Mouse (Mus musculus) layer of hippocampus, adult 8-10 months (tissue): ENCODE measurements around the gene Hoxd9. TPM values are rescaled to one million over a fixed set of nuclear protein-coding genes. Genes with fewer than 3 reads are reported as not detected.

Experiments used
- DNase-seq, 2 experiments: peaks; one replicate each; pipeline ENCODE4 v3.0.0; 2022; ENCODE audit warnings: low spot score in 2 of 2
- total RNA-seq, 4 experiments: library from RNA; stranded (reverse); gene quantifications; 2 replicates each; pipeline ENCODE4 v1.2.4; 2022

The Hoxd9 gene
- total RNA-seq, 4 experiments from 2014 or later: not detected

DNA sequence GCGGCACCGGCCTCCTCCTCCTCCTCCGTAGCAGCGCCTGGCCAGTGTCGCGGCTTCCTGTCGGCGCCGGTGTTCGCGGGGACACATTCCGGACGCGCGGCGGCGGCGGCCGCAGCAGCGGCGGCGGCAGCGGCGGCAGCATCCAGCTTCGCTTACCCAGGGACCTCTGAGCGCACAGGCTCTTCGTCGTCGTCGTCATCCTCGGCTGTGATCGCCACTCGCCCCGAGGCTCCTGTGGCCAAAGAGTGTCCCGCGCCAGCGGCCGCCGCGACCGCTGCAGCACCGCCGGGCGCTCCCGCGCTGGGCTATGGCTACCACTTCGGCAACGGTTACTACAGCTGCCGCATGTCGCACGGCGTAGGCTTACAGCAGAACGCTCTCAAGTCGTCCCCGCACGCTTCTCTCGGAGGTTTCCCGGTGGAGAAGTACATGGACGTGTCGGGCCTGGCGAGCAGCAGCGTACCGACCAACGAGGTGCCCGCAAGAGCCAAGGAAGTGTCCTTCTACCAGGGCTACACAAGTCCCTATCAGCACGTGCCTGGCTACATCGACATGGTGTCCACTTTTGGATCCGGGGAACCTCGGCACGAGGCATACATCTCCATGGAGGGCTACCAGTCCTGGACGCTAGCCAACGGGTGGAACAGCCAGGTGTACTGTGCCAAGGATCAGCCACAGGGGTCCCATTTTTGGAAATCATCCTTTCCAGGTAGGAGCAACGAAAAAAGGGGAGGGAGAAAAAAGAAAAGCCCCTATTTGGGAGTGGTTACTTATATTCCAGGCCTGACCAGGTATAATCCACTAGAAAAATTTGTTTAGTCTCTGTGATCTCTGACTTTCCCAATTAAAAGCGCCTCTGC lies 28.9 kb upstream of the Hoxd9 start:
- DNase-seq: no peak

DNA sequence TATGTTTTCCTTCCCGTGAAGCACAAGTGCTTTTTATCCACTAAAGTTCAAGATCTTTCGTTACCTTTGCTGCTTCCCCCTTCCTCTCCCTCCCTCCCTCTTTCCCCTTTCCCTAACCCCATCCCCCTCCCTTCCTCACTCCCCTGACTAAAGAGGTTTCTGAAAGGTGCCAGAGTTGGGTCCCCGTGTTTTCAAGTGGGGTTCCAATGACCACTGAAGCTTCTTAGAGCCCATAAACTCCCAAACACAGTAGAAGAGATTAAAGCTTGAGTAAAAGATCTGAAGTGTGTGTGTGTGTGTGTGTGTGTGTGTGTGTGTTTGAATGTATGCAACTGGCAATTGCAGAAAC lies 28.3 kb upstream of the Hoxd9 start:
- DNase-seq: no peak

DNA sequence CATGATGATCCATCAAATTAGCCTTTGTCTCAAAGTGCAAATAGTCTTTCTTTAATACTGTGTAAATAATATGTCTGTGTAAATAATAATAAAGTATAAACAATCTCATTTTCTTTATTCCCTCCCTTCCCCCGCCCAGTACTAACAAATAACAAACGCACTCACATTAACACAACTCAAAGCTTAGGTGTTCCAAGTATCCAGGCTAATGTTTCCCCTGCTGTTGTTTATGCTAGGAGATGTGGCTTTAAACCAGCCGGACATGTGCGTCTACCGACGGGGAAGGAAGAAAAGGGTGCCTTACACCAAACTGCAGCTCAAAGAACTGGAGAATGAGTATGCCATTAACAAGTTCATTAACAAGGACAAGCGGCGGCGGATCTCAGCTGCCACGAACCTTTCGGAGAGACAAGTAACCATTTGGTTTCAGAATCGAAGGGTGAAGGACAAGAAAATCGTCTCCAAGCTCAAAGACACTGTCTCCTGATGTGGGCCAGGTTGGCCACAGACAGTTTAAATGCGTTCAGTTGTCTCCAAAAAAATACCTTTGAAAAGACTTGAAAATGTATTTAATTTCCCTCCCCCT lies 27.8 kb upstream of the Hoxd9 start:
- no peak for DNase-seq

DNA sequence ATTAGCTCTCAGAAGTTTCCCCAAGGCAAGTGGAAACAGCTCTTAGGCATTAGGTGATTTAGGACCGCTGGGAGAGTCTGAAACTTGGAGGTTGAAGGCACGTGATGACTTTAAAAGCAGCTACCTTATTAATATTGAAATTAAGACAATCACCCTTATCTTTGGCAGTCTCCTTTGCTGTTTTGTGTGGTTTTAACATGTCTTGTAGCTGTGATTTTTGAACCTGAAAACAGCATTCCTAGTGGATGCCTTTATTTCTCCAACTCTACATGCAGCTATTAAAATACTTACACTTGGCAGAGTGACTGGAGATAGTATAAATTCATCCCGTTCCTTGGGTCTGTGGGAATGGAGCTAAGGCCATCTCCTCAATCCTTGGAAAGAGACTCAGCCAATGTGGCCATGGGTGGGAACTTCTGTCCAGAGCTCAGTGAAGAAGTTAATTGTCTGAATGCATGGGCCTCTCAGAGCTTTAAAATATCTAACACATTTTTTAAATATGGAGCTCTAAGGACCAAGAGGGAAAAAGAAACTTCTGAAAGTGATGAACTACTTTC lies 26.8 kb upstream of the Hoxd9 start:
- DNase-seq: no peak

DNA sequence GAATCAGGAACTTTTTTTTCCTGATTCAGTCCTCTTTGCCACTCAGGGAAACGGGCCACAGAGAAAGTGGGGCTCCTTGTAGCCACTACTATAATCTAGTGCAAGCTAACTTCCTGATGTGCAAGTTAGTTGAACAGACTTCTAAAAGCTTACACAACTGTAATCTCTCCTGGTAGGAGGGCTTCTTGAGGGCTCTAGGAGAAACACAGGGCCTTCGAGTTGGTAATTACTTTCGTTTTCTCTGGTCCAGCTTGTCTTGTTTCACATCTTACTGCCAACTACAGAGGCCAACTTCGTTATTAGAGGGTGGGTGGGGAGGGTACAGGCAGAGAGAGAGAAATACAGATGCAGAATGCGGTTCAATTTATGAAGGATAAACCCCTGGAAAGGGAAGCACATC lies 25.7 kb upstream of the Hoxd9 start:
- no peak for DNase-seq

DNA sequence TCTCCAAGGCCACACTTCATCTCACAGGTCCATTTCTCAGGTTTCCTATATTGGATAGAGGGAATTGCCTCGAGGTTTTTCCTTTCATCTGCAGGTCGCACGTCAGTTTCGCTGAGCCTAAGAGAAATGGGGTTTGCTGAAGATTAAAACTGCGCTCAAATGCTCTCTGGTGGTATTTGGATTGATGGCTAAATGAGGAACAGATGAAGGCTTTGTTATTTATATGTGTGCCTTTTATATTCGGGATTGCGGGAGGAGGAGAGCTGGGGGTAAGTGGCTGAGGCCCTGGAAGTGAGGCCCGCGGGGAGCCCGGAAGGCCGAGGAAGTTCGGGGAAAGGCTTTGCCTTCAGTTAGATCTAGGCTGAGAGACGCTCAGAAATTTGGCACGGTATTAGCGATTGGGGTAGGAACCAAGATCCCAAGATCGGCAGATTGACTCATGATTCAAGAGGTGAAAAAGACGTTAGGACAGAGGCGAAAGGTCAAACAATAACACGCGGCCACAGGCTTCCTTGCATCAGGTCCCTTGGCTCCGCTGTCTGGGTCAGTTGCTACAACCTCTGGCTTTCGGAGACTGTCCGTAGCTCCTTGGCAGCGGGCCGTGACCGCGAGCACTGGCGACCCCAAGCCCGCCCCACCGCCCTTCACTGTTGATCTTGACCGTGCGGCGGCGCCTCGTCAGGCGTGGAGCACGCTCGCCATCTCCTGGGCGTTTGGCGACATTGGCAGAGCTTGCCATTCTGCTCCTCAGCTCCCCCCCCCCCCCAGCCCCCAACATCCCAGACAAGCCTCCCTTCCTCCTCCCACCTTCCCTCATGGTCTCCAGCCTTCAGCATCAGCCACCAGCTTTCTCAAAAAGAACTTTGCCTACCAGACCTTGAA lies 24.8 kb upstream of the Hoxd9 start:
- DNase-seq: no peak

DNA sequence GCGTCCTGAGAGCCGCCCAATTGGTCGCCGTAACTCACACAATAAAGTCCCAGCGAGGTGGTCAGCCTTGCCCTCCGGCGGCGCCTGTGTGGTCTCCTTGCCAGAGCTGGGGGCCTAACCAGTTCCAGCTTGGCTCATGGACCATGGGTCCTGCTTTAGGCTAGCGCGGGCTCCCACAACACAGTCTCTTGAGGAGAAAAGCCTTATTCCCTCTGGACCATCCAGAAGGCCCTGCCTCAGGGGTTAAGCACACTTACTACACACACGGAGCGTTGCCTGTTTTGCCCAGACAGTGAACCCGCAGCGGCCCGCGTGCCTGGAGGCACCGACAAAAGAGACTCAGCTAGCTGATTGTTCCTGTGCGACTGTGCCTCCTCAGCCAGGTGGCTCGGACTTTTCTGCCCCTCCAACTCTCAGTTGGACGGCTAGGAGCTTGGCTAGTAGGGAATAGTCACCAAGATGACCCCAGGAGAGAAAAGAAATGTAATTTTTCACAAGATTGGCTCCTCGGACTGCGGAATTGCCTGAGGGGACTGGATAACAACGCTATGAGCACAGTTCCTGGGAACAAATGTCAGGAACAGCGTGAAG lies 23.6 kb upstream of the Hoxd9 start:
- no peak for DNase-seq

DNA sequence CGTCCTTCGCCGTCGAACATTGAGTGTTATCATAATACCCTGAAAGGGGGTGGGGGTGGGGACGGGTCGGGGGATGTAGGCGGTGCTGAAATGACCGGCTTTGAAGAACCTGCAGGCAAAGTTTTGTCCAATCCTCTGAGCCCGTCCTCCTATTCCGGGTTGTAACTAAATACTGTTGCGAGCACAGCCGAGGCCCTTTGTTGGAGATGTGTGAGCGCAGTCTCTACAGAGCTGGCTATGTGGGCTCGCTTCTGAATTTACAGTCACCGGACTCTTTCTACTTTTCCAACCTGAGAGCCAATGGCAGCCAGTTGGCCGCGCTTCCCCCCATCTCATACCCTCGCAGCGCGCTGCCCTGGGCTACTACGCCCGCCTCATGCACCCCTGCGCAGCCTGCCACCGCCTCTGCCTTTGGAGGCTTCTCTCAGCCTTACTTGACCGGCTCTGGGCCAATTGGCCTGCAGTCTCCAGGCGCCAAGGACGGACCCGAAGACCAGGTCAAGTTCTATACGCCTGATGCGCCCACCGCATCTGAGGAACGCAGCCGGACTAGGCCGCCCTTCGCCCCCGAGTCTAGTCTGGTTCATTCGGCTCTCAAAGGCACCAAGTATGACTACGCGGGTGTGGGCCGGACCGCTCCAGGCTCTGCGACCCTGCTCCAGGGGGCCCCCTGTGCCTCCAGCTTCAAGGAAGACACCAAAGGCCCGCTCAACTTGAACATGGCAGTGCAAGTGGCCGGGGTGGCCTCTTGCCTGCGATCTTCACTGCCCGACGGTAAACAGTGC lies 22.5 kb upstream of the Hoxd9 start, which contains the start of gene Hoxd12:
Gene Hoxd12 (plus strand): TSS at position 133 of the 785 bp plus-strand sequence.
- no peak for DNase-seq

DNA sequence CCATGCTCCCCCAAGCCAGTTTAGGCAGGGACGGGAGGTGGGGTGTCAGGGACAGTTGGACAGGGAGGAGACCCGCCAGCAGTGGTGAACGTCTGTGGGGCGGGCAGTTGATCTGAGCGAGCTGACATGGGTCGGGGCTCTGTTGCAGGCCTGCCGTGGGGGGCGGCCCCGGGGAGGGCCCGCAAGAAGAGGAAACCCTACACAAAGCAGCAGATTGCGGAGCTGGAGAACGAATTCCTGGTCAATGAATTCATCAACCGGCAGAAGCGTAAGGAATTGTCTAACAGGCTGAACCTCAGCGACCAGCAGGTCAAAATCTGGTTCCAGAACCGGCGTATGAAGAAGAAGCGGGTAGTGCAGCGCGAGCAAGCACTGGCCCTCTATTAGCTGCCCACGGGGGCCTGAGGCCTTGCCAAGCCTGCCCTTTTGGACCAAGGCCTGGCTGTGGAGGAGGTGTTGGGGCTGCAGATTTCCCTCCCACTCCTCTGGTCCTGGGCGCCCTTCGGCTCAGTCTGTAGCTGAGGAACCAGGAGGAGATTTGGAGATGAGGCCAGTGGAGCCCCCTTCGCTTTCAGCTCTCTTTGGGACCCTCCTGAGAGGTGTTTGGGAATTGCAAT lies 21.8 kb upstream of the Hoxd9 start:
- DNase-seq: no peak

DNA sequence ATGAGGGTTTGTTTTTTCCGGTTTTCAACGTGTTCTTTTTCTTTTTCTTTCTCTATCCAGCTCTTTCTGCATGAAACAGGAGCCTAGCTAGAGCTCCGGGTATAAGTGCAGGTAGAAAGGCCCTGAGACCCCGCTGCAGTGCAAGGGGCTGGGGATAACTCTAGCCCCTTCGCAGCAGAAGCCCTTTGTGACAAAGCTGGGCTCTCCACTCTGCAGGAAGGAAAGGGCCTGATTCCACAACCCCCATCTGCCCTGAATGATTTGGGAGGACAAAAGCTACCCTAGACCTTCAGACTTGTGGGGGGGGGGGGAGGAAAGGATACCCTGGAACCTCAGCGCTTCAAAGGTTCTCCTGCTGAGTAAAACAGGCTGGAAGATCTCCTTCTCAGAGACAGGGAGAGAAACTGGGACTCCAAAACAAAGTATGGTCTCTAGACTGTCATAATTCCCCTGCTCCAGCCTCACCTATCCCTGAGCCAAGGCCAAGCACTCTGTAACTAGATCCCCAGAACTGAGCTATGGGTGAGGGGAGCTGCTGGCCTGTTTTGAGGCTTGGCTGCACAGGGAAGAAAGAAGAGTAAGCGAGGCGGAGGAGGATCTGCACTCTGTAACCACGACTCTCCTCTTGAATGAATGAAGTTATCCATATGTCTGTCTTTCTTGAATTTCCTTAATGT lies 21.0 kb upstream of the Hoxd9 start:
- DNase-seq: no peak

DNA sequence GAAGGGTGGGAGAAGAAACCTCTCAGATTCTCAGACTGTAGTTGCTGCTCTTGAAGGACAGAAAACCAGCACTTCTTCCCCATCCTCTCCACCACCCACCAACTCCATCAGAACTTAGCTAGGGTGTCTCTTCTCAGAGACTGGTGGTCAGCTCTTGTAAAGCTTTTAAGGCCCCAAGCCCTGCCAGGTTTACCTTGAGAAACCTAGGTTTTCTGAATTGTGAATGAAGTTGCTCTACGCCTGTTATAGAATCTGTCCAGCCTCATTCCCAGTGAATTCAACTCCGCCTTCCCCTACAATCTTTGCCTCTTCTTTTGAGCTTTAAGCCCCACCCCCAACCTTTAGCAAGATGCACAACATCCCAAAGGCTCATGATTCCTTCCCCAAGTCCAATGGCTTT lies 20.4 kb upstream of the Hoxd9 start:
- DNase-seq: no peak

DNA sequence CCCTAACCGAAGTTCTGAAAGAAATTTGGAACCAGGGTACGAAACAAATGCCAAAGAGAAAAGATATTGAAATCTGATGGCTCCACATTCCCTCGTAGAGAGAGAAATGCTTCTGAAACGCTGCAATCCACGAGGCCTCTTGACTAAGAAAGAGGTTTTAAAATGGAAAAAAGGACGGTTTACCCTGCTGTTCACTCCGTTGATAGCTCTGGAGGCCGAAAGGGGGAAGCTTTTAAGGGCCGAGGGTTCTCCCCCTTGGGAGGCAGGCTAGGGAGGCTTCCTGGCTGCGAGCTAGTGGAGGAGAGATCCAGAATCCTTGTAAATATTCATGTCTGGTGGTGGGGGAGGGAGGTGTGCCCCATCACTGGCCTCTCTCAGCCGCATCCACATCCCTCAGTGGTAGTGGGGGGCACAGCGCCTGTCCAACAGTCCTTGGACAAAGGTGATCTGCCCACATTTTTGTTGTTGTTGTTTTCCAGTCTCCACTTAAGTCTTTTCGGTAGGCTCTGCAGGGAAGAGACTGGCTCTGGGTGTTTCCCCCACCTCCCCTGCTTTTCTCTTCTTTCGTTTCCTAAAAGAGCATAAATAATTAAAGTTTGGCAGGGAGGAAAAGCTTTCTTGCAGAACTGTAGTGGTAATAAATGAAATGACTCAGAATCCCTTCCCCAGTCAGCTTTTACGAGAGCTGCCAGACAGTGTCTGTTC lies 18.5 kb upstream of the Hoxd9 start, which contains the start of gene Hoxd11:
Gene Hoxd11 (plus strand): TSS at position 667 of the 705 bp plus-strand sequence.
- no peak for DNase-seq

DNA sequence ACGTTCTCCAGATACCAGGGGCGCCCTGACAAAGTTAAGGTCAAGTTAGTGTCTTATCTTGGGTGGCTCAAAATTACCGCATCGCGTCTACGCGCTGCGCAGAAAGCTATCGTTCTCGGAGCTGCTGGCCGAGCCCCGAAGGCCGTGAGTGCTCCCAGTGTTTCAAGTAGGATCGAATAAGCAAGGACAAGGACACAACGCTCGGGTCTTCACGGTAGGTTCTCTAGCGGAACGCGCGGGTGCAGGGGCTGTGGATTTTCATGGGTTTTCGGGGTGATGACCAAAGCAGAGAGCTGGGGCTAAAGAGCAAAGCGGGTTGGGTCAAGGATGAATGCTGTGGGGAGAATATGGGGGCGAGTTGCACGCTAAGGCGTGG lies 17.9 kb upstream of the Hoxd9 start:
- no peak for DNase-seq

DNA sequence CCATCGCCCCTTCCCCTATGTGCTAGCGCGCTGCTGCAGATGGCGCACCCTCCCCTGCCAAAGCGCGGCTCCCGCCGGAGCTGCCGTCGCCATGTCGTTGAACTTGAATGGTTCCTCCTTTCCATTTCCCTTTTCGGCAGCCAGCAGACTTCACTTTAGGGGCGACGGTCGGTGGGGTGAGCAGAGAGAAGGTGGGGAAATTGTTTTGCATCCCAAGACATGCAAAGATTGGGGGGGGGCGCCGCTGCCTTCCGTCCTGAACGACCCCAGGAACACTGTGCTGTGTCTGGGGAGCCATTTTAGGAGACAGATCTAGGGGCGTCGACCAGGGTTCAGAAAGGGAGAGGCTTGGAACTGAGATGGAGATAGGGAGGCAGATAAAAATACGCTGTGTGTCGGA lies 17.5 kb upstream of the Hoxd9 start:
- no peak for DNase-seq

DNA sequence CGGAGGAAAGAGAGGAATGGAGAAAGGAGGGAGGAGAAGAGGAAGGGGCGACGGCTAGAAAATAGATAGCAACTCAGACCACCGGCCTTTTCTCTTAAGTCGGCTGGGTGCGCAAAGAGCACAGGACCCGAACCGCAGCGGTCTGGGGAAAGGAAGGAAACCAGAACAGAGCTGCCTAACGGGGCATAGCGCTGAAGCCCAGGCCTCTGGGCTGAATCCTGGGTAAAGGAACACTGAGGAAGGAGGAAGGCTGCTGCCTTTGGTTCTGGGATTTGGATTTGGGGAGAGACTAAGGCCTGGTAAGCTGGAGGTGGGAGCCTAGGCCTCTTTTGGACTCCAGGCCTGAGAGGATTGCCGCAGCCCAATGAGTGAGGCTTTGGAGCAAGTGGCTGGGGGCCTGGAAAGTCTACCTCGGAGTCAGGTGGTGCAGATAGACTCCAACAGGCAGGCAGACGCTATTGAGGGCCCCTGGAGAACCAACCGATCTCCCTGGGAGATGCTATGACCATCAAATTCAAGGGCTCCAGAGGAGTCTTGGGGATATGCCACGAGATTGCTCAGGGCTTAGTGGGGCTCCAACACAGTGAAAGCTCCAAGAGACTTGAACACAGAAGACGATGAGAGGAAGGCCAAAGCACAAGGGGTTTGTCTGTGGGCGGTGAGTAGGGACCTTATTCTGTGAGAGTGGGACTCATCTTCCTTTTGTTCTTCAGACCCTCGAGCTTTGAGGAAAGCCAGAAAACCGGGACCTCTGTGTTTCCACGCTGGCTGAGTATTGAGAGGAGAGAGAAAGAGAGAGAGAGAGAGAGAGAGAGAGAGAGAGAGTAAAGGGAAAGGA lies 16.7 kb upstream of the Hoxd9 start:
- no peak for DNase-seq

DNA sequence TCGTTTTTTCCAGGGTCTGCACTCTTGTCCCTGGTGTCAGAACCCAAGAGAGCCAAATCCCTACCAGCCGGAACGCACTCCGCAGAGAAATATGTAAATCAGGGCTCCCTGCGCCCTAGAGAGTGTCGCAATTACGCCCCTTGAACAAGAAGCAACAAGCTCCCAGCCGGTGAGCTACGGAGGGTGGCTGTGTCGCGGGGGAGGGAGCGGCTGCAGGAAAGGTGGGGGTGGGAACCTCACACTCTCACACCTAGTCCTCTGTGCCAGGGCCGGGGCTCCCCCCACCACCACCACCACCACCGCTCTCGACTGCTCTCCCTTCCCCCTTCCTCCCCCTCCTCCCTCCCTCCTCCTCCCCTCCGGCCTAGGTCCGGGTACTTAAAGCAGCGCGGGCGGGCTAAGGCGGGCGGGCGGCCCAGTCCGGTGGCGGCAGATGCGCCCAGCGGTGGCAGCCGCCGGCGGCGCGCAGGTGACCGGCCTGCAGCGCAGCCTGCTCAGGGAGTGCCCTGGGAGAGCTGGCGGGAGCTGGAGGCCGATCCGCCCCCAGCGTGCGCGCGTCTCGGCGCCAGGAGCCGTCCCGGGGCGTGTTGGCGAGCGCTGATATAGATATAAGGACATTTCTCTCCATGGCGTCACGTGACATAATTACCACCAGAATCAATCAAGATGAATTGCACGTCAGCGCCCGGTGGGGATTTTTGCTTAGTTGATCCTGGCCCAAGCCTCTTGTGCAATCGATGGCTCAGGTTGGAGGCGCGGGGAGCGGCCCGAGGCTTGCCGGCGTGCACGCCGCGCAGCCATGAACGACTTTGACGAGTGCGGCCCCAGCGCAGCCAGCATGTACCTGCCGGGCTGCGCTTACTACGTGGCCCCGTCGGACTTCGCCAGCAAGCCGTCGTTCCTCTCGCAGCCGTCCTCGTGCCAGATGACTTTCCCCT lies 15.7 kb upstream of the Hoxd9 start:
- no peak for DNase-seq

DNA sequence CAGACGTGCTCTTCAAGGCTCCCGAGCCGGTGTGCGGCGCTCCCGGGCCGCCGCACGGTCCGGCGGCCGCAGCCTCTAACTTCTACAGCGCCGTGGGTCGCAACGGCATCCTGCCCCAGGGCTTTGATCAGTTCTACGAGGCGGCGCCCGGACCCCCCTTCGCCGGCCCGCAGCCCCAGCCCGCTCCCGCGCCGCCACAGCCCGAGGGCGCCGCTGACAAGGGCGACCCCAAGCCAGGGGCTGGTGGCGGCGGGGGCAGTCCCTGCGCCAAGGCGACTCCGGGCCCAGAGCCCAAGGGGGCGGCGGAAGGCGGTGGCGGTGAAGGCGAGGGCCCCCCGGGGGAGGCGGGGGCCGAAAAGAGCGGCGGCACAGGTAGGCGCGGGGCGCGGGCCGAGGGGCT lies 14.7 kb upstream of the Hoxd9 start:
- DNase-seq: no peak
